Mouse (Mus musculus) liver, adult 2 months (tissue): ENCODE results near the gene Rnf186.

Experiments used
- CTCF ChIP-seq: fragments of 200-500 bp; IDR thresholded peaks from 2 replicates; pipeline ENCODE4 v1.5.1; 2011; ENCODE audit warnings: low read depth, low read length, control low read depth
- POLR2A ChIP-seq: fragments of 200-500 bp; IDR thresholded peaks from 2 replicates; pipeline ENCODE4 v1.6.1; 2011; ENCODE audit warnings: low read length, control low read depth; ENCODE audit not compliant: insufficient read depth; ENCODE audit errors: extremely low read depth

DNA sequence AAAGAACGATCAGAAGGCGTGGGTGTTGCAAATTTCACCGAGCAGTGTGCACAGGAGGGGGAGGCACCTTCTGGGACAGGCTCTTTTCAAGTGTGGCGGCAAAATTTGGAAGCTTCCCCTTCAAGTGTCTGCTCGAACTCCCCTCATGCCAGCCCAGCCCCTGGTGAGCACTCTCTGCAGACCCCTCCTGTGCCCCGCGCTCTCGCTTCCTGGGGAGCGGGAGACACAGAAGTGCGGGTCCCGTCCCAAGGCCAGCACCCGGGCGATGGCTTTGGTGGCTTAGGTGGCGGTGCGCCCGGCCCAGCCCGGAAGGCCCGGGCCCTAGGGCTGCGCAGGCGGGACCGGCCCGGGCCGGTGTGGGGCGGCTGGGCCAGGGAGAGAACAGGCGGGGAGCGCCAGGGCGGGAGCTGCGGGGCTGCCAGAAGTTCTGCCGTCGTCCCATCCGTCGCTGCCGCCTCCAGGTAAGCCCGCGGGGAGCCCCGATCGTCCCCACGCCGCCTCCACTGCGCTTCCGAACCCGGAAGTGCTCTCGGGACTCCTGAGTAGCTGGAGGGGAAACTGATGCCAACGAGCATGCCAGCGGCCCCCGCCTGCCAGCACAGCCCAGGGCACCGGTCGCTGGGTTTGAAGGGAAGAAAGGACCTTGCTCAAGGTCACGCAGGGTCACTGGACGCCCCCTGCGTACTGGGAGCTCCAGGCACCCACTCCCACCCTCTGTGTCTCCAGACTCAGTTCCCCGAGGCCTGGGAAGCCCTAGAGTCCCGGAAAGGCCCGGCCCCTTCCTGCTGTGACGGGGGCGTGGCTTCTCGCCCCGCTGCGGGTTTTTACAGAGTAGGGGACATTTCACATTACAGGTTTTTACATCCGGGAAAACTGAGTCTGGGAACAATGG, 6.2 kb downstream of the Rnf186 start, which contains the start of gene Tmco4:
- TF ChIP-seq POLR2A (peak; percentile 82), CTCF (no peak)
